Mouse (Mus musculus): Measurements from ENCODE around the gene Arhgap32. TPM values are rescaled to one million over a fixed set of nuclear protein-coding genes. Genes with fewer than 3 reads are reported as not detected.

The Arhgap32 gene
- total and polyA plus RNA-seq, 3 experiments = 0.06 to 0.15 TPM; not detected in 1

- no peaks in the 10 kb centered on the region for H3K4me1 ChIP-seq (ENCODE audit: control insufficient read depth in 1 of 2, insufficient read depth in 2 of 2, low read length in 2 of 2)
- H3K4me3 ChIP-seq (ENCODE audit: control insufficient read depth in 1 of 2, insufficient read depth in 1 of 2, low read depth in 2 of 2, low read length in 2 of 2) = no peak overlapping the region
- no peak for TF ChIP-seq SMC3 (IDR thresholded peaks at IDR 0.05; ENCODE audit: low read depth, low read length)
- TF ChIP-seq SIN3A (IDR thresholded peaks at IDR 0.05; ENCODE audit: low read length) = no peak
- no peak for TF ChIP-seq UBTF (IDR thresholded peaks at IDR 0.05; ENCODE audit: borderline replicate concordance, insufficient read depth, low read depth, low read length)
- no peak for TF ChIP-seq ZKSCAN1 (IDR thresholded peaks at IDR 0.05; ENCODE audit: low read depth, low read length)
- TF ChIP-seq RAD21 (IDR thresholded peaks at IDR 0.05; ENCODE audit: low read depth, low read length) = no peak
- no peak for TF ChIP-seq HCFC1 (IDR thresholded peaks at IDR 0.05; ENCODE audit: low read depth, low read length)
- TF ChIP-seq NELFE (IDR thresholded peaks at IDR 0.05; ENCODE audit: low read depth, low read length) = no peak
- no peak for TF ChIP-seq GABPA (IDR thresholded peaks at IDR 0.05; ENCODE audit: low read depth, low read length)
- TF ChIP-seq KAT2A (conservative IDR thresholded peaks at IDR 0.05; ENCODE audit: low read depth, low read length) = no peak
- no peak for TF ChIP-seq POLR2AphosphoS2 (IDR thresholded peaks at IDR 0.05; ENCODE audit: low read length)
- no peak for TF ChIP-seq MAX (IDR thresholded peaks at IDR 0.05; ENCODE audit: low read length)
- no peak for TF ChIP-seq NRF1 (IDR thresholded peaks at IDR 0.05; ENCODE audit: insufficient read depth, low read depth, low read length, poor library complexity, severe bottlenecking)
- TF ChIP-seq POLR2AphosphoS5 (IDR thresholded peaks at IDR 0.05; ENCODE audit: borderline replicate concordance, low read depth, low read length) = no peak
- TF ChIP-seq E2F4 (IDR thresholded peaks at IDR 0.05; ENCODE audit: borderline replicate concordance, low read depth, low read length) = no peak
- no peak for TF ChIP-seq MAZ (IDR thresholded peaks at IDR 0.05; ENCODE audit: low read depth, low read length)
- no peak for TF ChIP-seq ZC3H11A (IDR thresholded peaks at IDR 0.05; ENCODE audit: low read depth, low read length)
- no peak for TF ChIP-seq ZNF384 (IDR thresholded peaks at IDR 0.05; ENCODE audit: low read depth, low read length)
- TF ChIP-seq GATA1 (IDR thresholded peaks at IDR 0.05; ENCODE audit: low read depth, low read length) = no peak
- no peaks in the 10 kb centered on the region; a peak in 1 of 4 replicates for H3K36me3 ChIP-seq (ENCODE audit: control insufficient read depth in 1 of 2, insufficient read depth in 2 of 2, low read length in 2 of 2)
- no peaks in the 10 kb centered on the region; a peak in 1 of 4 replicates for H3K27me3 ChIP-seq (ENCODE audit: control insufficient read depth in 1 of 2, insufficient read depth in 2 of 2, low read length in 2 of 2)
- H3K27ac ChIP-seq (ENCODE audit: control insufficient read depth, low read depth, low read length) = no peak overlapping the region
- DNase-seq (ENCODE audit: low read depth, low spot score) = no peak
- no peak overlapping the region for H3K9ac ChIP-seq (ENCODE audit: control insufficient read depth, low read depth, low read length, poor library complexity, severe bottlenecking)
- no peaks in the 10 kb centered on the region for H3K9me3 ChIP-seq (replicated peaks; ENCODE audit: insufficient read depth, low read length)
- H3K79me2 ChIP-seq (ENCODE audit: control insufficient read depth, insufficient read depth, low read length, poor library complexity) = no peaks in the 10 kb centered on the region
These were observed 101.1 kb downstream of the Arhgap32 start for GRCm38 (mm10) chr9:32216820-32217567.

GRCm38 (mm10) chr9:32219400-32219799 lies 103.5 kb downstream of the Arhgap32 start:
- Histone ChIP-seq H3K9me3 (replicated peaks; ENCODE audit: insufficient read depth, low read length) (no peaks in the 10 kb centered on the region), H3K27me3 (ENCODE audit: control insufficient read depth in 1 of 2, insufficient read depth in 2 of 2, low read length in 2 of 2) (no peaks in the 10 kb centered on the region; a peak in 1 of 4 replicates), H3K9ac (ENCODE audit: control insufficient read depth, low read depth, low read length, poor library complexity, severe bottlenecking) (no peak overlapping the region), H3K79me2 (ENCODE audit: control insufficient read depth, insufficient read depth, low read length, poor library complexity) (no peaks in the 10 kb centered on the region), H3K4me1 (ENCODE audit: control insufficient read depth in 1 of 2, insufficient read depth in 2 of 2, low read length in 2 of 2) (no peaks in the 10 kb centered on the region), H3K36me3 (ENCODE audit: control insufficient read depth in 1 of 2, insufficient read depth in 2 of 2, low read length in 2 of 2) (no peaks in the 10 kb centered on the region; a peak in 1 of 4 replicates), H3K27ac (ENCODE audit: control insufficient read depth, low read depth, low read length) (no peak overlapping the region), H3K4me3 (ENCODE audit: control insufficient read depth in 1 of 2, insufficient read depth in 1 of 2, low read depth in 2 of 2, low read length in 2 of 2) (no peak overlapping the region)
- peak; percentile 30 for DNase-seq (ENCODE audit: low read depth, low spot score)
- no peak for TF ChIP-seq POLR2AphosphoS5 (IDR thresholded peaks at IDR 0.05; ENCODE audit: borderline replicate concordance, low read depth, low read length)
- TF ChIP-seq HCFC1 (IDR thresholded peaks at IDR 0.05; ENCODE audit: low read depth, low read length) = no peak
- TF ChIP-seq UBTF (IDR thresholded peaks at IDR 0.05; ENCODE audit: borderline replicate concordance, insufficient read depth, low read depth, low read length) = no peak
